Mouse (Mus musculus) c-Kit-negative CD71-positive TER-119-positive erythroid progenitor cells, embryonic 14.5 days (primary cell): ENCODE results near the gene Krtap20-2.
"Not testable (repeated sequence)": the region's sequence is repeated elsewhere in the genome, so short reads cannot be mapped to it uniquely, and the experiment has no call there.

ENCODE experiments used
- DNase-seq: peaks from one replicate; pipeline ENCODE4 v3.0.0-alpha.2; 2013; ENCODE audit warnings: low read depth, low spot score

Gene Krtap20-2

GRCm38 (mm10) chr16:89205561-89205960, at the start of gene Krtap20-2:
Gene Krtap20-2 (plus strand): TSS chr16:89205861.
- no peak for DNase-seq

DNA sequence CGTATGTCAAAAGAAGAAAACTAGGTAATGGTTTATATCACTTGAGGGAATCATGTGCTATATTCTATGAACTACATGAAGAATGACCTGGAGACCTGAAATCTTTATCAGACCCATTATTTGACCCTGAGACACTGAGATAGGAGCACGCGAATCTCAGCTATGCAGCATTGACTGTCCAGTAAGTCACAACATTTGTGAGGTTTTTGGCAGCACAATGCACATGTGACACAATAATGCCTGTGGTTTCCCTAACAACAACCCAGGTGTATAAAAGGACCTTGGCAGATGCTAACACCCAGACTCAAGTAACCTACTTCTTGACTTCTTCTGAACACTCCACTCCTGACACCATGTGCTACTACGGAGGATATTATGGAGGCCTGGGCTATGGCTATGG, 48.0 kb upstream of the Krtap20-2 start, which contains the start of gene Gm9789:
Gene Gm9789 (plus strand): TSS at position 301 of the 400 bp plus-strand sequence.
- no peak for DNase-seq

DNA sequence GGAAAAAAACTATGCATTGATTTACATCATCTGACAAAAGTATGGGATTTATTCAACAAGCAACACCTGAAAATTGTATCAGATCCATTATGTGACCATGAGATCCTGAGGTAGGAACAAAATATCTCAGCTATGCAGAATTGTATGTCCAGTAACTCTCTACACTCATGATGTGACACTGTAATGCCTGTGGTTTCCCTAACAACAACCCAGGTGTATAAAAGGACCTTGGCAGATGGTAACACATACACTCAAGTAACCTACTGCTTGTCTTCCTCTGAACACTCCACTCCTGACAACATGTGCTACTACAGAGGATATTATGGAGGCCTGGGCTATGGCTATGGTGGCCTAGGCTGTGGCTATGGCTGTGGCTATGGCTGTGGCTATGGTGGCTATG, 36.5 kb upstream of the Krtap20-2 start, which contains the start of gene Gm7735:
Gene Gm7735 (plus strand): TSS at position 301 of the 400 bp plus-strand sequence.
- DNase-seq = not testable (repeated sequence)

DNA sequence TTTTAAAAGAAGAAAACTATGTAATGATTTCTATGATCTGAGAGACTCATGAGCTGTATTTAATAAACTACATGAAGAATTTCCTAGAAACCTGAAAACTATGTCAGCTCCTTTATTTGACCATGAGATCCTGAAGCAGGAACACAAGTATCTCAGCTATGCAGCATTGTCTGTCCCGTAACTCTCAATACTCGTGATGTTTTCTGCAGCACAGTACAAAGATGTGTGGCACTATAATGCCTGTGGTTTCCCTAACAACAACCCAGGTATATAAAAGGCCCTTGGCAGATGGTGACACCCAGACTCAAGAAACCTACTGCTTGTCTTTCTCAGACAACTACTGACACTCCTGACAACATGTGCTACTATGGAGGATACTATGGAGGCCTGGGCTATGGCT, 31.2 kb upstream of the Krtap20-2 start, which contains the start of gene 1110057P08Rik:
Gene 1110057P08Rik (plus strand): TSS at position 301 of the 400 bp plus-strand sequence.
- DNase-seq = no peak

GRCm38 (mm10) chr16:89188621-89189020, 17.0 kb upstream of the Krtap20-2 start:
- DNase-seq = no peak
